Mouse (Mus musculus) embryo, embryonic 9.5 days (tissue): ENCODE results near the gene Rchy1.
"Not testable (repeated sequence)": the region's sequence is repeated elsewhere in the genome, so short reads cannot be mapped to it uniquely, and the experiment has no call there.

Experiments
- DNase-seq: peaks from one replicate; pipeline ENCODE4 v3.0.0-alpha.2; 2017; ENCODE audit errors: extremely low spot score

Rchy1 gene

DNA sequence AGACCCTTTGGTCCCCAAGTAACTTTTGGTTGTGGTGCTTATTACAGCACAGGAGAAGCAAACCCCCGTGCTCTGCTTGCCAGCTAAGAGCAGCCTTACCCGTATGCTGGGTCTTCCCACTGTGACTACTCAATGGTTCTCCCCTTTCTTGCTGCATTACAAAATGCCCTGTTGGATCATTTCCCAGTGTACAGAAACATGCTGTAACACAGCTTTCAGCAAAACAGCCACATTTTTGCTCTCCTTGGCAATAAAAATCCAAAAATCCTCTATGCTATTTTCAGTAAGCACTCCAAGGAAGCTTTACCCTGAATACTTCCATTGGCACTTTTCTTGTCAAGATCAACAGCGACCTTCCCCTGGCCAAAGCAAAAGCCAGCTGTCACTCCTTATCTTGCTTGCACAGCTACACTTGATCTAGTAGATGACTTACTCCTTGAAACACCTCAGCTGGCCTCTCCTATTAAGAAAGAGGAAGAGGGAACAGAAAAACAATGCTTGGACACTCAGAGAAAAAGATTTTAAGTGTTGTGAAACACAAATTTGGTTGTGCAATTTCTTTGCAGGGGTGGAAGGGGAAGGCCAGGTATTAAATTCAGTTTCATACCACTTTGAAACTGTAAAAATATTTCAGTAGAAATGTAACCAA lies 2.1 kb downstream of the Rchy1 start:
- no peak for DNase-seq

DNA sequence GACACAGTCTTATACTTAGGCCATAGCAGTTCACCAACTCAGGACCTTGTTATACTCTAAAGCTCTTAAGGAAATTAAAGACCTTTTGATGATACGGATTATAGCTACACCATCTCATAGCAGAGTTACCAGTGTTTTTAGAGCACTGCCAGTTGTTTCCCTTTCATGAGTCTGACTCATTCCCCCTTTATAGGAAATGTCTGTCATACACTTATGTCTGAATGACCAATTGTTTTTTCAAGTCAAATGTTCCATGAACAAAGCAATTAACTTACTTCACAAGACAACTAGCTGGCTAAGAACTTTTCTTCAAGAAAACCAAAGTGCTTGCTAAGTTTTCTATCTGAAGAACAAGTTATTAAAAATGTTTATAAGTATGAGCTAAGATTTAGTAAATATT lies 2.9 kb downstream of the Rchy1 start:
- no peak for DNase-seq

DNA sequence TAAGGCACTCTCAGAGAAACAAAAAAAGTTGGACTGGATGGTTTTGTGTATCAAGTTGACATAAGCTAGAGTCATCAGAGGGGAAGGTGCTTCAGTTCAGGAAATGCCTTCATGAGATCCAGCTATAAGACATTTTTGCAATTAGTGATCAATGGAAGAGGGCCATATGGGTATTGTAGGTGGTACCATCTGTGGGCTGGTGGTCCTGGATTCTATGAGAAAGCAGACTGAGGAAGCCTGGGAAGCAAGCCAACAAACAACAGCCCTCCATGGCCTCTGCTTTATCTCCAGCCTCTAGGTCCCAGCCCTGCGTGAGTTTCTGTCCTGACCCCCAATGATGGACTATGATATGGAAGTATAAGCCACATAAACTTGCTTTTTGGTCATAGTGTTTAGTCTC lies 3.8 kb downstream of the Rchy1 start:
- DNase-seq: no peak

DNA sequence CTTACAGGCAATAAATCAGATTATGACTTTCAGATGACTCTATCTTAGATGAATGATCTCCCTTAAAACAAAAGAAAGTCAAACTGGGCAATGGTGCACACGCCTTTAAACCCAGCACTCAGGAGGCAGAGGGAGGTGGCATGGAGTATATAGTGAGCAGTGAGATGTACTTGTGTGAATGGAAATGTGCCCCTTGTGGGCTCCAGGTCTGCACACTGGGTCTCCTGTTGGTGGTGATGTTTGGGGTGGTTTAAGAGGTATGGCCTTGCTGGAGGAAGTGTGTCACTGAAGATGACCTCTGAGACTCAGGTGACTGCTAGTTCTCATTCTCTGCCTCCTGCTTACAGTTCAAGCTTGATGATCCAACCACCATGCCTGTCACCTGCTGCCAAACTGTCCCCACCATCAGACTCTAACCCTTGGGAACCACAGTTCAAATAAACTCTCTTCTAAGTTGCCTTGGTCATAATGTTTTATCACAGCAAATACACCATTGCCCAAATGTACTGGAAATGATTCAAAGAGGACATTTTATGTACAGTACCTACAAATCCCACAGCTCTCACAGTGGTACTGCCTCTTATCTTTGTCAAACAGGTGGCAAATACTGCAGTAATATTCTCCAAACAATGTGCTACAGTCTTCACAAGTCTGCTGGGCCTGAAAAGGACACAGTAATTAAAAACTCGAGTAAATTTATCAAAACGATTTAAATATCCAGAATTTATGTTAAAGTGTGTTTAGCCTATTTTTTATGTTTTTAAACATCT lies 5.7 kb downstream of the Rchy1 start:
- DNase-seq: no peak

DNA sequence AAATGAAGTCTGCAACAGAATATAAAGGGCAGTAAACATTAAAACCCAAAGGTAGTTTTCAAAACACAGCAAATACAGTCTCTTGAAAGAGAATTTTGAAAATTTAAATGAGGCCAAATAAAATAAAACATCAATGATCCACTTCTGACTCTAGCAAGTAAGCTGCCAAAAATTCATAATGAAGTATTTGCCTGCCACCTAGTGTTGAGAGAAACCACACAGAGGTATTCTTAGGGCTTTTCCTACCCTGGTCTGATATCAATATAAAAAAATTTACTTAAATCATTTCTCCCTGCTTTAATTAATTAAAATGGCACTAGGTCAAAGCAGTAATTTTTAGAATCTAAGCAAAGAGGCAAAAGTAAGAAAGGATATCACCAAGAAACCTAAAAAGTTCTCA lies 11.5 kb downstream of the Rchy1 start:
- no peak for DNase-seq

DNA sequence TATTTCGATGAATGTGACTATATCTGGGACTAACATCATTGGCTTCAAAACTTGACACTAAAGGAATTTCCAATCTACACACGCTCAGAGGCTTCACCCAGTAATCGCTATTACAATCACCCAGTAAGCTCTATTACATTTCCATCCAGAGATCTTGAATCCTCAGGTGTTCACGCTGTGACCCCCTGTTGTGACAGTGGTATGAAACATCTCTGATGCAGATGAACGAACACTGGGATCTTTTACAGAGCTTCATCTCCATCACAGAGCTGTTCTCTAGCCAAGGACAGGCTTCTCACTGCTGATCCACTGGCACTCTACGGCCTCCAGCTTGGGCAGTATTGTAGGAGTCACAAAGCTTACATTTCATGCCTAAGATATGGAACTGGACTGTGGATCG lies 13.4 kb downstream of the Rchy1 start:
- no peak for DNase-seq

DNA sequence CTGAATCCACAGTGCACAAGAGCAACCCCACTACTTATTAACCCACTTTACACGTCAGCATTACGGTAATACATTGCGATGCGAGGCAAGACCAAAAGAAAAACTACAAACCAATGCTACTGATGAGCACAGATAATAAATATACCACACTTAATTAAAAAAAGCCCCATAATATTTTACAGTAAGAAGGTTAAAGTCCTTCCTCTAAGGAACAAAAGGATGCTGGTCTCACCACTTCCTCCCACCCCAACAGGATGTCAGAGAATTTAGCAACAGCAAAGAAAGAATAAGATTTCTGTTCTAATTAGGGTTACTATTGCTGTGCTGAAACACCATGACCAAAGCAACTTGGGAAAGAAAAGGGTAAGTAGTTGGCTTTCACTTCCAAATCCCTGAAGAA lies 15.9 kb downstream of the Rchy1 start:
- no peak for DNase-seq

DNA sequence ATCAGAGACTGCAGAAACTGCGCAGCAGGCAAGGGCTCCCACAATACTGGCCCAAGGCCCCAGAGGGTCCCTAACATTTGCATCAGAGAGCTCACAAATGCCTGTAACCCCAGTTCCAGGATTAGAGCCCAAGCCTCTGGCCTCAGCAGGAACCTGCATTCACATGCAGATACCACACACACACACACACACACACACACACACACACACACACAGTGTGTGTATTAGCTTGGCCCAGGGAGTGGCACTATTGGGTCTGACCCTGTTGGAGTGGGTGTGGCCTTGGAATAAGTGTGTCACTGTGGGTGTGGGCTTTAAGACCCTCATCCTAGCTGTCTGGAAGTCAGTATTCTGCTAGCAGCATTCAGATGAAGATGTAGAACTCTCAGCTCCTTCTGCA lies 17.3 kb downstream of the Rchy1 start:
- not testable (repeated sequence) for DNase-seq

DNA sequence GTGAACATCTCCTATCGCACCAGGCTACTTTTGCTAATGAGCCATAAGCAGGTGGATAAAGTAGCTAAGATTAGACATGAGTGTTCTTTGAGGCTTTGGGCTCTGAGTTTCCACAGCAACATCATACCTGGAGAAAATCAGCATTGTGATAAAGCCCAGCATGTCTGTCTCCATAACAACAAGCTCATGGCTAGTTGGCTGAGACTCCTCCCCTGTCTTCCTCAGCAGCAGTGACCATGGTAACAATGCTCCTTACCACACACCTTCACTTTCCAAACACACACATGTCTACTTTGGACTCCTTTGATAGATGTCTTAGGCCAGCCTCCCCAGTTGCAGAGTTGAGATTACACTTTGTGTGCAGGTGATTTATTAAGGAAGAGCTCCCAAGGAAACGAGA lies 49.6 kb downstream of the Rchy1 start:
- DNase-seq: no peak

DNA sequence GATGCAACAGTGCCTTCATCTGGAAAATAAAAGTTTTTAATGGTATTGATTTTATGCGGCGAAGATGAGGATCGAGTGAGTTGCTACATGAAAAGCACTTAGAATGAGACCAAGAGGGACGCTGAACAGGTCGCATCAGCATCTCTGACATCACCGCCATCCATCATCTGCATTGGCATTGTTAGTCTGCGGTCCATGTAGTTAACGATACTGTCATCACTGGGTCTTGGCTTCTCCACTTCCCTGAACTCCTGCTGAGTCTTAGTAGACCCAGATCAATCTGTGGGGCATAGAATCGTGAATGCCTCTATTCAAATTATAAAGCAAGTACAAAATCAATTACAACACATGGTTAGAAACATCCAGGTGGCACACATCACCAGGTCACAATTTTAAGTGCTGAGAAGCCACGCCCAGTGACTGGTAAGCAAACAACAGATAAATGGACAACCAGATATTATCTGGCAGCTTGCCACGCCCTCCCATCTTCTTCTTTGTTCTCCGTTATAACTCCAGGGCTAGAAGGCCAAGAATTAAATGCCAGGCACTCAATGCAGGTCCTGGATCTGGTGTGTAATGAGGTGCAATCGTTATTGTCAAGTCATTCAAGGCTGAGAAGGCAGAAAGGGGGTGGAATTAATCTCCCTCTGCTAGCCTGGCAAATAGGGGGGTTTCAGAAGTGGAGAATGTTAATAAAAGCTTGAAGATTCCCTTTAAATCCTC lies 51.3 kb downstream of the Rchy1 start:
- no peak for DNase-seq

DNA sequence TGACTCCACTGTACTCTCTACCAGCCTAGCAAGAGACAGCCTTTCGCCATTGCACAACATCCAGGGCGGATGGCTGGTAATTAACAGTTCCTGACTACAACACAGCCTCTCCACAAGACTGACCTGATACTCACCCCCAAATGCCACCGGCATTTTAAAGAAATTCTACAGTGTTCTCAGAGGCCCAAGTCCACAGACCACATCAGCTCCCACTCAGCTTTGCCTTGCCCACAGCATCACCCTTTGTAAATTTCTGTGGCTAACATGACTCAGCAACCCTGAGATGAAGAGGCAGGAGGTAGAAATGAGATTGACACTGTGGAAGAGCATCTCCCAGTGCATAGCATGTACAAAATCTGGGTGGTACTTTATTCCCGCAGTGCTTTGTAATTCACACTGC lies 52.3 kb downstream of the Rchy1 start:
- no peak for DNase-seq

DNA sequence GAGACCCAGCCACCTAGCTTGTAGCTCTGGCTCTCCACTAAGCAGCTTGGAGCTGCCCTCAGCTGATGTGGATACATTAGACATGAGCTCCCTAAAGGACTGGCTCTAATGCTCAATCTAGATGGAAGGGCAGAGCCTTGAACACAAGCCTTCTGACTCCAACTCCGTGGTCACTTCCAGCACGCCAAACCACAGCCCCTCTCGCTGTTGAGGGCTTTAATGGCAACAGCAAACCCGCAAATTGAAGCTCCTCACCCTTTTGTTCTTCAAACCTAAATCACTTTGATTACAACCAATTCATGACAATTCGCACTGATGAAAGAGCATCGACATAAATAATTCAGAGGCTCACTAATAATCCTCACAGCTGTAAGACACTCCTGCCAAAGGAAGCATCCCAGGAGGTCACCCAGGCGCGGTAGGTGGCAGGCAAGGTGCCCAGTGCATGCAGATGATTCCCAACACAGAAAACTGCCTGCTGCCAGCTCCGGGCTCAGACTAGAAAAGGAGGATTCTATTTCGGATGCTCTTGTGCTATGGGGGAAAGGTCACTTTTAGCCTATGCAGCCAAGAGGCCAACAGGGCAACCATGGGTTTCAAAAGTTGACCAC lies 53.8 kb downstream of the Rchy1 start:
- DNase-seq: no peak
